Mouse (Mus musculus) limb, embryonic 15.5 days (tissue): ENCODE results near the gene Heatr4. TPM values are rescaled to one million over a fixed set of nuclear protein-coding genes. Genes with fewer than 3 reads are reported as not detected.

Experiments
- ATAC-seq: fragments of 200-750 bp; cut with Nextera tagmentation; 2 replicates; pipeline ENCODE4 v1.8.0; 2017; ENCODE audit warnings: low read depth, moderate TSS enrichment; ENCODE audit not compliant: insufficient number of reproducible peaks, low FRiP score, low TSS enrichment
- H3K27ac ChIP-seq: fragments of 300-500 bp; sonication (generic); 2 replicates; pipeline ENCODE4 v1.5.1; 2015; ENCODE audit warnings: moderate library complexity, mild to moderate bottlenecking, inconsistent platforms
- H3K27me3 ChIP-seq: fragments of 300-500 bp; sonication (generic); 2 replicates; pipeline ENCODE4 v1.6.1; 2015; ENCODE audit warnings: inconsistent platforms
- H3K36me3 ChIP-seq: fragments of 300-500 bp; sonication (generic); 2 replicates; pipeline ENCODE4 v1.6.1; 2015; ENCODE audit warnings: inconsistent platforms
- H3K4me1 ChIP-seq: fragments of 300-500 bp; sonication (generic); 2 replicates; pipeline ENCODE4 v1.6.1; 2015; ENCODE audit warnings: inconsistent platforms
- H3K4me2 ChIP-seq: fragments of 300-500 bp; sonication (generic); 2 replicates; pipeline ENCODE4 v1.6.1; 2015; ENCODE audit warnings: mild to moderate bottlenecking, inconsistent platforms
- H3K4me3 ChIP-seq: fragments of 300-500 bp; sonication (generic); 2 replicates; pipeline ENCODE4 v1.5.1; 2015; ENCODE audit warnings: mild to moderate bottlenecking, inconsistent platforms
- H3K9ac ChIP-seq: fragments of 300-500 bp; sonication (generic); 2 replicates; pipeline ENCODE4 v1.6.1; 2015; ENCODE audit warnings: inconsistent platforms
- H3K9me3 ChIP-seq: fragments of 300-500 bp; sonication (generic); 2 replicates; pipeline ENCODE4 v1.6.1; 2016; ENCODE audit warnings: inconsistent platforms
- WGBS: fragments of 180-500 bp; shearing (Covaris S2); methylation state at CpG from one replicate; pipeline ENCODE4 v1.1.7; 2015; 5-methylcytosine and 5-hydroxymethylcytosine counted together
- polyA plus RNA-seq: library from polyadenylated mRNA; unstranded; fragments of >200 nt; fragmentation: Nextera tagmentation; extraction: Ambion mirVana; gene quantifications from 2 replicates; pipeline ENCODE4 v1.2.1, GENCODE M21; 2015

Gene Heatr4
- polyA plus RNA-seq, 1 experiment from 2014 or later: not detected

- Histone ChIP-seq H3K36me3 (no peaks in the 10 kb centered on the region), H3K9me3 (no peaks in the 10 kb centered on the region), H3K4me2 (no peak overlapping the region), H3K9ac (no peak overlapping the region), H3K4me3 (no peak overlapping the region), H3K27ac (no peak overlapping the region), H3K27me3 (no peaks in the 10 kb centered on the region), H3K4me1 (peaks cover 15% of the 10 kb centered on the region; the same call in 1 of the 2 replicates)
- ATAC-seq: no peak
- 64% methylated on average over 7 of the region's 7 CpGs for WGBS
These were observed 59.4 kb downstream of the Heatr4 start for GRCm38 (mm10) chr12:83925160-83925703.

GRCm38 (mm10) chr12:83924332-83924731, 60.3 kb downstream of the Heatr4 start:
- 64% methylated on average over 3 of the region's 3 CpGs for WGBS
- Histone ChIP-seq H3K27me3 (no peaks in the 10 kb centered on the region), H3K4me1 (peaks cover 15% of the 10 kb centered on the region; the same call in 1 of the 2 replicates), H3K9ac (no peak overlapping the region), H3K36me3 (no peaks in the 10 kb centered on the region), H3K4me3 (no peak overlapping the region), H3K4me2 (no peak overlapping the region), H3K9me3 (no peaks in the 10 kb centered on the region), H3K27ac (no peak overlapping the region)
- no peak for ATAC-seq

- Histone ChIP-seq H3K9ac (no peak overlapping the region), H3K4me1 (peaks cover 15% of the 10 kb centered on the region; the same call in 1 of the 2 replicates), H3K9me3 (no peaks in the 10 kb centered on the region), H3K27ac (no peak overlapping the region), H3K36me3 (no peaks in the 10 kb centered on the region), H3K27me3 (no peaks in the 10 kb centered on the region), H3K4me3 (no peak overlapping the region), H3K4me2 (no peak overlapping the region)
- no peak for ATAC-seq
- WGBS: 78% methylated on average over 1 of the region's 1 CpGs
These were observed 61.2 kb downstream of the Heatr4 start for GRCm38 (mm10) chr12:83923486-83923859.

- H3K9ac ChIP-seq: no peak overlapping the region
- H3K9me3 ChIP-seq: no peaks in the 10 kb centered on the region
- H3K36me3 ChIP-seq: no peaks in the 10 kb centered on the region
- H3K4me2 ChIP-seq: peak overlapping the region; percentile 45
- peaks cover 15% of the 10 kb centered on the region; the same call in 1 of the 2 replicates for H3K4me1 ChIP-seq
- H3K4me3 ChIP-seq: peak overlapping the region; percentile 95
- H3K27ac ChIP-seq: peak overlapping the region; percentile 83
- no peak for ATAC-seq
- 30% methylated on average over 8 of the region's 8 CpGs for WGBS
- H3K27me3 ChIP-seq: no peaks in the 10 kb centered on the region
These were observed 61.7 kb downstream of the Heatr4 start for GRCm38 (mm10) chr12:83922724-83923485.

DNA sequence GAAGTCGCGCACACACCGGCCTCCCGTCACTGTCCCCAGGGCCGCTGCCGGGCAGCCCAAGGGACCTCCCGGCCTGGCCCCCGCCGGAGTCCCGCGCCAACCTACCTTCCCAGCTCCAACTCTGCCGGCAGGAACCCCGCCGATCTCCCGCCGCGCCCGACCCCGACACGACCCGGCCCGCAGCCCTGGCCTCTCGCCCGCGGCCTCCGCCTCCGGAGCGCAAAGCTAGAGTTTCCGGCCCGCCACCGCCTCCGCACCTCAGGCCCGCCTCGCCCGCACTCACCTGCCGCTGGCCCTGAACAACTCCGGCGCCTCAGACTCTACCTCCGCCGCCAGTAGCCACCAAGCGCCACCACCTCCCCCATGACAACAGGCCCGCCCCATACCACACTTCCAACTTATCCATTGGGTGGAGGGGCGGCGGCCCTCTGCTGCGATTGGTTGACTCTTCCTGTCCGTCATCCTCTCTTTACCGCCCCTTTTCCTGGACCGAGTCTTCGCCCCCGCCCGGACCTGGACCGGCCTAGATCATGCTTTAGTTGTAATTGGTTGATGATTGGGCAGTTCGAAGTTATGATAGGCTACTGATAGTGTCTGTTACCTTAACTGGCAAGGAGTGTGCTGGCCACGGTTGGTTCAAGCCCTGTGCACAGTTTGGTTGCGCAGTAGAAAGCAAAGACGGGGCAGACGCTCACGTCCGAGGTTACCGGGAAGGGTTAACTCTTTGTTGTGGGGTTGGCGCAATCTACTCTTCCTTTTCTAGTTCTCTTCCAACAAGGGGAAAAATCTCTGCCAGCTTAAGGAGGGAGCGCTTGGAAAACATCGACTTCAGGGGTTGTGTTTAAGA, 62.9 kb downstream of the Heatr4 start, which contains the start of gene Numb:
TSS of gene Numb (minus strand) at position 400 of the 847 bp plus-strand sequence.
- Histone ChIP-seq H3K9ac (peak within 1 kb of the TSS; percentile 80), H3K27ac (peak within 1 kb of the TSS; percentile 90), H3K9me3 (no peaks in the 10 kb centered on the region), H3K27me3 (no peaks in the 10 kb centered on the region), H3K4me2 (peak within 1 kb of the TSS; percentile 84), H3K4me3 (peak within 1 kb of the TSS; percentile 95), H3K36me3 (no peaks in the 10 kb centered on the region), H3K4me1 (peaks cover 15% of the 10 kb centered on the region; the same call in 1 of the 2 replicates)
- under 1% methylated on average over 60 of the region's 63 CpGs for WGBS
- peak; percentile 100 for ATAC-seq

- H3K4me2 ChIP-seq: peak overlapping the region; percentile 84
- no peaks in the 10 kb centered on the region for H3K9me3 ChIP-seq
- peak overlapping the region; percentile 80 for H3K9ac ChIP-seq
- H3K4me3 ChIP-seq: peak overlapping the region; percentile 95
- no peaks in the 10 kb centered on the region for H3K36me3 ChIP-seq
- H3K27me3 ChIP-seq: no peaks in the 10 kb centered on the region
- no peak for ATAC-seq
- H3K27ac ChIP-seq: peak overlapping the region; percentile 90
- H3K4me1 ChIP-seq: peaks cover 15% of the 10 kb centered on the region; the same call in 1 of the 2 replicates
- under 1% methylated on average over 31 of the region's 31 CpGs for WGBS
These were observed 63.8 kb downstream of the Heatr4 start for GRCm38 (mm10) chr12:83920721-83921441.

DNA sequence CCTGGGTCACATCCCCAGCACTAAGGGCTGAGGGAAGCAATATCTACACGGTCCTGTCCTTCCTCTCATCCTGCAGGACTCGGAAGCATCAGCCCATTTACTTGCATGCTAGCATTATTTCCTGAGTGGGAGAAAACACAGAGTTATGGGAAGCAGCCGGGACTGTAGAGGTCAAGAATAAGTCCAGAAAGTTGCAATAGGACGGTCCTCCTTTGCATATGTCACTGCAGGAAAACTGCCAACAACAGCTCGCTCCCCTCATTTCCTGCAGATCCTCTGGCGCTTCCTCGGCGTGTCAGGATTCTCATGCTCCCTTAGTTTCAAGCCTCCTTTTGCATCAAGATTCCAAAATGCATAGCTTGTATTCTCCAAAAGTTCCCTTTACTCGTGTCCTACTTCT, 67.8 kb downstream of the Heatr4 start:
- 75% methylated on average over 9 of the region's 9 CpGs for WGBS
- Histone ChIP-seq H3K27ac (no peak overlapping the region), H3K4me2 (no peak overlapping the region)

GRCm38 (mm10) chr12:83914797-83915196, 69.9 kb downstream of the Heatr4 start:
- Histone ChIP-seq H3K4me2 (no peak overlapping the region), H3K4me1 (0 out of 2 replicates have a peak, but pooled peaks cover 2% of the 10 kb centered on the region), H3K27me3 (no peaks in the 10 kb centered on the region), H3K9ac (no peak overlapping the region), H3K36me3 (no peaks in the 10 kb centered on the region), H3K4me3 (no peak overlapping the region), H3K27ac (no peak overlapping the region), H3K9me3 (no peaks in the 10 kb centered on the region)
- no peak for ATAC-seq
- WGBS: 80% methylated on average over 1 of the region's 1 CpGs

More for the DNA sequence above, 67.8 kb downstream of the Heatr4 start:
- Histone ChIP-seq H3K9ac (no peak overlapping the region), H3K36me3 (no peaks in the 10 kb centered on the region), H3K9me3 (no peaks in the 10 kb centered on the region), H3K27me3 (no peaks in the 10 kb centered on the region), H3K4me3 (no peak overlapping the region), H3K4me1 (peaks cover 8% of the 10 kb centered on the region; the same call in 1 of the 2 replicates)
- ATAC-seq: no peak

- WGBS: 75% methylated on average over 4 of the region's 4 CpGs
- Histone ChIP-seq H3K4me1 (0 out of 2 replicates have a peak, but pooled peaks cover 2% of the 10 kb centered on the region), H3K27ac (no peak overlapping the region), H3K27me3 (no peaks in the 10 kb centered on the region), H3K4me3 (no peak overlapping the region), H3K9me3 (no peaks in the 10 kb centered on the region), H3K9ac (no peak overlapping the region), H3K4me2 (no peak overlapping the region), H3K36me3 (no peaks in the 10 kb centered on the region)
- ATAC-seq: no peak
These were observed 70.4 kb downstream of the Heatr4 start for GRCm38 (mm10) chr12:83914202-83914740.

DNA sequence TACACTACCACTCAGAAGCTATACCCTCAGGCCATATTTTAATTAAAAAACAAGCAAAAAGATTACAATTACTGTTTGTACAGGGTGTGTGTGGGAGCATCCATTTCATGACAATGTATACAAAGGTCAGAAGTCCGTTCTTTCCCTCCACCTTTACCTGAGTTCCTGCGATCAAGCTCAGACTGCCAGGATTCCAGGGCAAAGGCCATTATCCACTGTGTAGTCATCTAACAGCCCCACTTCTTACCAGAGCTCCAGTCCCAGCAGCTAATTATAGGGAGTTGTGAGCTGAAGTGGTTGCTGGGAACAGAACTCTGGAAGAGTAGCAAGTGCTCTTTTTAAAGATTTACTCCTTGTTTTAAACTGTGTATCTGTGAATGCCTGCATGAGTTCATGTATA, 74.2 kb downstream of the Heatr4 start:
- no peaks in the 10 kb centered on the region for H3K27me3 ChIP-seq
- H3K9me3 ChIP-seq: no peaks in the 10 kb centered on the region
- H3K4me2 ChIP-seq: no peak overlapping the region
- no peak overlapping the region for H3K9ac ChIP-seq
- no peaks in the 10 kb centered on the region for H3K36me3 ChIP-seq
- H3K27ac ChIP-seq: no peak overlapping the region
- no peak overlapping the region for H3K4me3 ChIP-seq
- H3K4me1 ChIP-seq: 0 out of 2 replicates have a peak, but pooled peaks cover 2% of the 10 kb centered on the region
- 71% methylated on average over 2 of the region's 2 CpGs for WGBS
- no peak for ATAC-seq
